Mouse (Mus musculus) liver, postnatal 0 days (tissue): Measurements from ENCODE around the gene Sept8.

ENCODE experiments used
- CTCF ChIP-seq: sonication (generic); IDR thresholded peaks from 2 replicates; pipeline ENCODE4 v1.5.1; 2016; ENCODE audit warnings: antibody characterized with exemption, low read depth
- EP300 ChIP-seq: IDR thresholded peaks from 2 replicates; pipeline ENCODE4 v1.6.1; 2016; ENCODE audit warnings: antibody characterized with exemption, low read depth, mild to moderate bottlenecking

DNA sequence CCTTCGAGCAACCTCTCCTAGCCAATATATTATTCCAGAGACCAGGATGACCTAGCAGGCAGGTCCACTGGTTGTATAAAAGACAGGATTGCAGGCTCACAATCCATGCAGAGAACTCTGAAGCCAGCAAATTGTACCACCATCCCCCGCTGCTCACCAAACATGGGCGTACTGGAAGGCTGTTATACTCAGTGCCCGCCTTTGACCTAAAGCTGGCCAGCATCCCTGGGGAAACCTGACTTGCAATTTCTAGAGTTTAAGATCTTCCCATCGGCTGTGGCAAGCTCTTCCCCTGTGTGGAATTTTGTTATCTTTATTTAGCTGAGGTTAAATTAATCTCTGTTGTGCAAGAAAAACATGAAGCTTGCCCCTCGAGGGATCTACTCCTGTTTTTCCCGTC is 24.0 kb downstream of the Sept8 start:
- TF ChIP-seq EP300 (no peak), CTCF (no peak)
